Mouse (Mus musculus) kidney, adult 2 months (tissue): ENCODE measurements around the gene Ube2b. TPM values are rescaled to one million over a fixed set of nuclear protein-coding genes. Genes with fewer than 3 reads are reported as not detected.

ENCODE experiments used
- DNase-seq: peaks from one replicate; pipeline ENCODE4 v3.0.0; 2021
- H3K27ac ChIP-seq: fragments of 200-500 bp; 2 replicates; pipeline ENCODE4 v1.5.1; 2012; ENCODE audit warnings: low read depth, low read length, control low read depth, inconsistent platforms; ENCODE audit not compliant: insufficient read depth
- H3K27me3 ChIP-seq: fragments of 200-500 bp; replicated peaks from 2 replicates; pipeline ENCODE4 v1.6.1; 2012; ENCODE audit warnings: mild to moderate bottlenecking, moderate library complexity, low read length, inconsistent platforms; ENCODE audit not compliant: control insufficient read depth, insufficient read depth
- H3K36me3 ChIP-seq: fragments of 200-500 bp; 2 replicates; pipeline ENCODE4 v1.6.1; 2012; ENCODE audit warnings: mild to moderate bottlenecking, moderate library complexity, low read length, inconsistent platforms; ENCODE audit not compliant: control insufficient read depth, insufficient read depth
- H3K4me1 ChIP-seq: fragments of 200-500 bp; 2 replicates; pipeline ENCODE4 v1.6.1; 2011; ENCODE audit warnings: low read length; ENCODE audit not compliant: control insufficient read depth, insufficient read depth
- H3K4me3 ChIP-seq: fragments of 200-500 bp; 2 replicates; pipeline ENCODE4 v1.5.1; 2011; ENCODE audit warnings: mild to moderate bottlenecking, low read depth, low read length, control low read depth; ENCODE audit not compliant: insufficient read depth
- CTCF ChIP-seq: fragments of 200-500 bp; conservative IDR thresholded peaks from 2 replicates; pipeline ENCODE4 v1.5.1; 2011; ENCODE audit warnings: low read depth, mild to moderate bottlenecking, control low read depth, low read length, moderate library complexity, mixed read lengths; ENCODE audit not compliant: insufficient read depth, insufficient read length
- POLR2A ChIP-seq: fragments of 200-500 bp; IDR thresholded peaks from one replicate; pipeline ENCODE4 v1.6.1; 2011; ENCODE audit warnings: low read depth, low read length, control low read depth
- WGBS: fragments of 180-500 bp; shearing (Covaris S2); methylation state at CpG from one replicate; pipeline ENCODE4 v1.1.7; 2018; 5-methylcytosine and 5-hydroxymethylcytosine counted together
- polyA plus RNA-seq: library from polyadenylated mRNA; depleted of rRNA; stranded (reverse); fragments of >200 nt; gene quantifications from 2 replicates; pipeline ENCODE4 v1.2.3, GENCODE M21; 2012; rRNA removed

Ube2b gene
- polyA plus RNA-seq, 1 experiment, result 70.9 TPM

- no peak for TF ChIP-seq CTCF
- no peak for TF ChIP-seq POLR2A
- no peaks in the 10 kb centered on the region for H3K36me3 ChIP-seq
- DNase-seq, result no peak
- H3K27me3 ChIP-seq, result no peaks in the 10 kb centered on the region
- no peak overlapping the region for H3K4me3 ChIP-seq
- peaks cover 16% of the 10 kb centered on the region for H3K4me1 ChIP-seq
- no peak overlapping the region for H3K27ac ChIP-seq
- WGBS, result 79% methylated on average over 5 of the region's 5 CpGs
These were observed 64.7 kb downstream of the Ube2b start for GRCm38 (mm10) chr11:51935636-51936434.

Other genes starting within 250 kb of the Ube2b start
- 14.7 and 14.8 TPM in 2 replicates for gene Sec24a, start 237.1 kb downstream of the Ube2b start, polyA plus RNA-seq
- 47.1 and 62.2 TPM in 2 replicates for gene Sar1b, start 237.1 kb downstream of the Ube2b start, polyA plus RNA-seq
- 13.4 and 13.8 TPM in 2 replicates for gene Jade2, start 143.1 kb downstream of the Ube2b start, polyA plus RNA-seq
- gene Cdkn2aipnl, start 33.1 kb downstream of the Ube2b start, polyA plus RNA-seq, result 15.6 and 17.2 TPM in 2 replicates
- gene Cdkl3, start 3.5 kb upstream of the Ube2b start, polyA plus RNA-seq, result 1.6 and 1.8 TPM in 2 replicates
- 30.9 and 38.0 TPM in 2 replicates for gene Ppp2ca, start 97.9 kb upstream of the Ube2b start, polyA plus RNA-seq
- not detected in 2 replicates for gene Olfr1373, start 144.8 kb upstream of the Ube2b start, polyA plus RNA-seq
- not detected in 2 replicates for gene Olfr1371, start 213.2 kb upstream of the Ube2b start, polyA plus RNA-seq
- gene Skp1a, start 231.2 kb upstream of the Ube2b start, polyA plus RNA-seq, result 34.4 and 68.9 TPM in 2 replicates